Mouse (Mus musculus) intestine, postnatal 0 days (tissue): ENCODE measurements at regions not wholly inside any gene's neighbourhood (a gene's known extent, or its start where the extent isn't known, plus 50 kb on each side); places are given as distances from the start of the nearest gene placed in this dataset.

Experiments
- ATAC-seq: fragments of 200-750 bp; cut with Nextera tagmentation; 2 replicates; pipeline ENCODE4 v1.8.0; 2017; ENCODE audit warnings: mild to moderate bottlenecking, moderate TSS enrichment, moderate library complexity
- H3K27ac ChIP-seq: fragments of 300-500 bp; sonication (generic); 2 replicates; pipeline ENCODE4 v1.5.1; 2014; ENCODE audit warnings: mild to moderate bottlenecking, low read depth, low read length, moderate library complexity
- H3K27me3 ChIP-seq: fragments of 300-500 bp; sonication (generic); replicated peaks from 2 replicates; pipeline ENCODE4 v1.6.1; 2014; ENCODE audit warnings: low read length, mixed read lengths; ENCODE audit not compliant: control insufficient read depth, insufficient read depth
- H3K36me3 ChIP-seq: fragments of 300-500 bp; sonication (generic); 2 replicates; pipeline ENCODE4 v1.6.1; 2014; ENCODE audit warnings: mild to moderate bottlenecking, moderate library complexity; ENCODE audit not compliant: control insufficient read depth, insufficient read depth
- H3K4me1 ChIP-seq: fragments of 300-500 bp; sonication (generic); replicated peaks from 2 replicates; pipeline ENCODE4 v1.6.1; 2014; ENCODE audit warnings: antibody characterized with exemption, low read length, mixed read lengths; ENCODE audit not compliant: control insufficient read depth, insufficient read depth
- H3K4me2 ChIP-seq: fragments of 300-500 bp; sonication (generic); replicated peaks from 2 replicates; pipeline ENCODE4 v1.6.1; 2014; ENCODE audit warnings: low read depth, mild to moderate bottlenecking, moderate library complexity
- H3K4me3 ChIP-seq: fragments of 300-500 bp; sonication (generic); 2 replicates; pipeline ENCODE4 v1.5.1; 2014; ENCODE audit warnings: low read depth, low read length
- H3K9ac ChIP-seq: fragments of 300-500 bp; sonication (generic); 2 replicates; pipeline ENCODE4 v1.6.1; 2014; ENCODE audit warnings: mild to moderate bottlenecking, low read depth, low read length
- H3K9me3 ChIP-seq: fragments of 300-500 bp; sonication (generic); 2 replicates; pipeline ENCODE4 v1.6.1; 2016; ENCODE audit warnings: mixed run types; ENCODE audit not compliant: control insufficient read depth
- CTCF ChIP-seq: sonication (generic); IDR thresholded peaks from 2 replicates; pipeline ENCODE4 v1.5.1; 2016; ENCODE audit warnings: low read depth, mild to moderate bottlenecking, control low read depth, antibody characterized with exemption, moderate library complexity
- WGBS: fragments of 180-500 bp; shearing (Covaris S2); extraction: QIAGEN DNeasy Blood & Tissue Kit; methylation state at CpG from one replicate; pipeline ENCODE4 v1.1.7; 2014; 5-methylcytosine and 5-hydroxymethylcytosine counted together

DNA sequence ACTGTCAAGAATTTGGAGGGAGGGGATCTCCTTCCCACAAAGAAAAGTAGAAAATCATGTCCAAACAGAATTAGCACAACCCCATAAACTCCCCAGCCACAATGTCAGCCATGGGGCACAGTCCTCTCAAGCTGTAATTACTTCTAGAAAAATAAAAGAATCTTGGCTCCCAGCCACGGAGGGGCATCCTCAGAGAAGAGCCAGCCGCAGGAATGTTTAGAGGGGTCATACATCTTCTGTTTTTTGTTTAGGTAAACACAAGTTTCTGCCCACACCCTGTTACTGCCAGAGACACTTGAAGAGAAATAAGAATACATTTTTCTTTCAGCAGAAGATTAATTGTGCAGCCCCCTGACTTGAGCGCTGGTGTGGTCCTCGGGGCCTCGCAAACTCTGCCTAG is 362.5 kb upstream of the Nfe2l3 start:
- no peak overlapping the region for H3K27ac ChIP-seq
- no peak overlapping the region for H3K4me3 ChIP-seq
- H3K9ac ChIP-seq = no peak overlapping the region
- no peak for ATAC-seq
- TF ChIP-seq CTCF = no peak
- no peaks in the 10 kb centered on the region for H3K4me1 ChIP-seq
- 63% methylated on average over 5 of the region's 5 CpGs for WGBS
- no peaks in the 10 kb centered on the region for H3K27me3 ChIP-seq
- no peaks in the 10 kb centered on the region for H3K9me3 ChIP-seq
- no peaks in the 10 kb centered on the region for H3K36me3 ChIP-seq
- H3K4me2 ChIP-seq = no peak overlapping the region

GRCm38 (mm10) chr6:51071243-51071642 is 361.2 kb upstream of the Nfe2l3 start:
- no peak overlapping the region for H3K4me2 ChIP-seq
- H3K4me1 ChIP-seq = no peaks in the 10 kb centered on the region
- no peaks in the 10 kb centered on the region for H3K27me3 ChIP-seq
- no peak for ATAC-seq
- no peaks in the 10 kb centered on the region for H3K36me3 ChIP-seq
- no peak overlapping the region for H3K27ac ChIP-seq
- H3K4me3 ChIP-seq = no peak overlapping the region
- H3K9me3 ChIP-seq = no peaks in the 10 kb centered on the region
- 63% methylated on average over 9 of the region's 9 CpGs for WGBS
- no peak overlapping the region for H3K9ac ChIP-seq
- no peak for TF ChIP-seq CTCF

DNA sequence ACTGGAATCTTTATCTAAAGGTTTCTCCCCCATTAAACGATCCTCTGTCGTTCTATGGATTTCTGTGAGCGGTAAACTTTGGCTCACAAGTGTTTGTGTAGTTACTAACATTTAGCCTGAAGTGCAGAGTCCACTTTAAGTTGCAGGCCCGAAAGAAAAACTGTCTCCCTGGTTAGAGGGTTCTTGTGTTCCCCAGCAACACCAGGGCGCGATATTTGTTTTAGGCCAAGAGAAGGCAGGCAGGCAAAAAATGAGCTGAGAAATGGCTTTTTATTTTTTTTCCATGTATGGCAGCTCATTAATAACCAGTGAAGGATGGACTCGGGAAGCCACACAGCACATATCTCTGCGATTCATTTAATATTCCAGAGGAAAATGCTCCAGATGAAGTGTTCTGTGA is 357.4 kb upstream of the Nfe2l3 start:
- Histone ChIP-seq H3K27ac (no peak overlapping the region), H3K4me1 (no peaks in the 10 kb centered on the region; the same call in 1 of the 2 replicates), H3K27me3 (no peaks in the 10 kb centered on the region), H3K9ac (no peak overlapping the region), H3K4me3 (no peak overlapping the region), H3K4me2 (no peak overlapping the region), H3K9me3 (no peaks in the 10 kb centered on the region), H3K36me3 (no peaks in the 10 kb centered on the region)
- no peak for TF ChIP-seq CTCF
- no peak for ATAC-seq
- WGBS = 30% methylated on average over 8 of the region's 8 CpGs

GRCm38 (mm10) chr6:51076861-51077768 is 355.4 kb upstream of the Nfe2l3 start:
- no peak for ATAC-seq
- H3K27ac ChIP-seq = no peak overlapping the region

DNA sequence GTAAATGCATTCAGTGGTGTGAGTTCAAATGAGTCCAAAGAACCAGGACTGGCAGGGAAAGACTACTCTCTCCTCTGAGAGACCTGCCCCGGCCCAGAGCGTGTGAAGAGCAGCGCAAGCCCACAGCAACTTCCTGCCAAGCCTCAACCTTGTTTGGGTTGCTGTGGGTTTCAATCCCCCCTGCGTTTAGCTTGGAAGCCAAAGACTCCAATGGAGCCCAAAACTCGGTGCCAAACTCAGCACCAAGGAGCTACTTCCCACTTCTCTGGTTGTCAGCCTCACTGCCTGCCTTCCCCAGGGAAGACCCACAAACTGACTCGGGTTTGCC is 354.7 kb upstream of the Nfe2l3 start:
- Histone ChIP-seq H3K27me3 (no peaks in the 10 kb centered on the region), H3K9ac (no peak overlapping the region), H3K4me1 (no peaks in the 10 kb centered on the region; the same call in 1 of the 2 replicates), H3K9me3 (no peaks in the 10 kb centered on the region), H3K4me3 (no peak overlapping the region), H3K4me2 (no peak overlapping the region), H3K36me3 (no peaks in the 10 kb centered on the region), H3K27ac (no peak overlapping the region)
- no peak for TF ChIP-seq CTCF
- ATAC-seq = no peak
- WGBS = 63% methylated on average over 6 of the region's 6 CpGs

More at GRCm38 (mm10) chr6:51076861-51077768, 355.4 kb upstream of the Nfe2l3 start:
- WGBS = 87% methylated on average over 21 of the region's 21 CpGs
- Histone ChIP-seq H3K9me3 (no peaks in the 10 kb centered on the region), H3K27me3 (no peaks in the 10 kb centered on the region), H3K4me3 (no peak overlapping the region), H3K4me1 (no peaks in the 10 kb centered on the region; the same call in 1 of the 2 replicates), H3K4me2 (no peak overlapping the region), H3K9ac (no peak overlapping the region), H3K36me3 (no peaks in the 10 kb centered on the region)
- TF ChIP-seq CTCF = no peak

GRCm38 (mm10) chr6:51078353-51078966 is 354.0 kb upstream of the Nfe2l3 start:
- H3K4me2 ChIP-seq = no peak overlapping the region
- H3K9me3 ChIP-seq = no peaks in the 10 kb centered on the region
- no peaks in the 10 kb centered on the region; the same call in 1 of the 2 replicates for H3K4me1 ChIP-seq
- ATAC-seq = no peak
- 74% methylated on average over 11 of the region's 11 CpGs for WGBS
- H3K36me3 ChIP-seq = no peaks in the 10 kb centered on the region
- H3K27ac ChIP-seq = no peak overlapping the region
- no peak overlapping the region for H3K4me3 ChIP-seq
- no peak for TF ChIP-seq CTCF
- H3K9ac ChIP-seq = no peak overlapping the region
- H3K27me3 ChIP-seq = no peaks in the 10 kb centered on the region
